Mouse (Mus musculus): ENCODE measurements around the gene Hba-a1. TPM values are rescaled to one million over a fixed set of nuclear protein-coding genes. Genes with fewer than 3 reads are reported as not detected.

Hba-a1 gene
- polyA plus RNA-seq (2015; fragmentation: Illumina TruSeq; extraction: RNeasy Lipid Tissue Mini Kit (QIAGEN cat#74804); ENCODE audit: insufficient read depth, low replicate concordance): 27,699 TPM

GRCm38 (mm10) chr11:32283091-32283777 lies at the start of gene Hba-a1:
Gene Hba-a1, plus strand, starts transcription at chr11:32283511.

DNA sequence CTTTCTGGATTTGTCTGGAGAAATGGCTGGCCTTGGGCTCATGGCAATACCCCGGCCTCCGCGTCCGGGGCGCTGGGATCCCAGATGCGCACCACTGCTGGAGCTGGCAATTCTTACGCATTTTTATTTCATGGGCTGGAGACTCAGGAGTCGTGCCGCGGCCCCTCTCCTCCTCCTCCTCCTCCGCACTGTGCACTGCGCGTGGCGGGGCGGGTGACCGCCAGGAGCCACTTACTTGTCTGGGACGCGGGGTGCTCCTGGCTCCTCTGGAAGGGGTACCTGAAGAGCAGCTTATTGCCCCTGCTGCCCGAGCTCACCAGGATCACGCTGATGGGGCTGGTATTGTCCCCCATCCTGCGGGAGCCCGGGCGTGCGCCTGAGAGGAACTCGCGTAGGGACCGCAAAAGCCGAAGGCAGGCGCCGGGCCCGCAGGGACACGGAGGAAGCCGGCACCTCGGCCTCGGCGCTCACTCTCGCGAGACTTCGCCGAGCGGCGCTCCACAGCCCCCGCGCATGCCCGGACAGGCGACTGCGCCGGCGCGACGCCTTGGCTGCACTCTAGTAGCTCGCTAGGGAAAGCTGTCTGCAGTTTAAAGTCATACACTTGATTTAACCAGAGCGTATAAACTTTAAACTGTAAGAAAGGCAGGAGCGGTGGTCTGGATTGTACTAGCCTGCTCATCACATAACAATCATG lies 16.0 kb upstream of the Hba-a1 start, which contains the start of gene Nprl3:
Nprl3 (minus strand) TSS at position 520 of the 697 bp plus-strand sequence.

DNA sequence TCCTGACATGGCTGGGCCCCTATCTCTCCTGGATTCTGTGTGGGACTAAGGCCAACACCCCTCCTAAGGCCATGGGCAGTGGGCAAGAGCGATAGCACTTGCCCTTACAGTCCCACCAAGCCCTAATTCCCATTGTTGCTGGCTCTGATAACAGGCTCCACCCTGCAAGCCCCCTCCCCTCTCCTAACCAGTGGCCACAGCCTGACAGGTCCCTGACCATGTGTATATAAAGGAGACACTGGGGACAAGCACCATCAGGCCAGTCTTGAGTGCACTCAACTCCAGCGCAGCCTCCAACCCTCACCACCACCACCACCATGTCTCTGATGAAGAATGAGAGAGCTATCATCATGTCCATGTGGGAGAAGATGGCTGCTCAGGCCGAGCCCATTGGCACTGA lies 7.0 kb upstream of the Hba-a1 start, which contains the start of gene Hba-x:
Hba-x (plus strand) TSS at position 54 of the 400 bp plus-strand sequence.

GRCm38 (mm10) chr11:32286695-32287492 lies 3.6 kb downstream of the Hba-a1 start, which contains the start of gene Hbq1b:
Gene Hbq1b, plus strand, starts transcription at chr11:32286965.

GRCm38 (mm10) chr11:32296203-32296602 lies 12.9 kb downstream of the Hba-a1 start, which contains the start of gene Hba-a2:
Gene Hba-a2, plus strand, starts transcription at chr11:32296489.

DNA sequence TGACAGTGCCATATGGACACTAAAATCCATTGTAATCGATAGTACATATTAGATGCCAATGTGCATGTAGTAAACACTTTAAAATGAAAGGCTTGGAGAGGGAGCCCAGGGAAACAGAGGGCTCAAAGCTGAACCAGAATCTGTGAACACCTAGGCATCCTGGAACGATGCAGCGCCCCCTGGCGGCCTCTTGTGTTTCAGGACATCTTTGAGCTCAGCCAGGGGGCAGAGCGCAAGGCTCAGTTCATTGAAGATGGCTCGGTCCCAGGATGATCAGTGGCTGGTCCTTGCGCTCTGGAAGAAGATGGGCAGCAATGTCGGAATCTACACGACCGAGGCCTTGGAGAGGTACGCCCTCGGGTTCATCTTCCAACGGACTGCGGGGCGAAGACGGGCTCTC lies 16.6 kb downstream of the Hba-a1 start, which contains the start of gene Hbq1a:
Hbq1a (plus strand) TSS at position 205 of the 400 bp plus-strand sequence.

Other genes starting within 250 kb of the Hba-a1 start
- 46.0 TPM for gene Il9r, start 83.2 kb upstream of the Hba-a1 start, polyA plus RNA-seq (2015; fragmentation: Illumina TruSeq; extraction: RNeasy Lipid Tissue Mini Kit (QIAGEN cat#74804); ENCODE audit: insufficient read depth, low replicate concordance)
- 19.0 TPM for gene Snrnp25, start 78.1 kb upstream of the Hba-a1 start, polyA plus RNA-seq (2015; fragmentation: Illumina TruSeq; extraction: RNeasy Lipid Tissue Mini Kit (QIAGEN cat#74804); ENCODE audit: insufficient read depth, low replicate concordance)
- 2.0 TPM for gene Rhbdf1, start 61.2 kb upstream of the Hba-a1 start, polyA plus RNA-seq (2015; fragmentation: Illumina TruSeq; extraction: RNeasy Lipid Tissue Mini Kit (QIAGEN cat#74804); ENCODE audit: insufficient read depth, low replicate concordance)
- 21.2 TPM for gene Mpg, start 57.0 kb upstream of the Hba-a1 start, polyA plus RNA-seq (2015; fragmentation: Illumina TruSeq; extraction: RNeasy Lipid Tissue Mini Kit (QIAGEN cat#74804); ENCODE audit: insufficient read depth, low replicate concordance)
- 33.4 TPM for gene Nprl3, start 15.8 kb upstream of the Hba-a1 start, polyA plus RNA-seq (2015; fragmentation: Illumina TruSeq; extraction: RNeasy Lipid Tissue Mini Kit (QIAGEN cat#74804); ENCODE audit: insufficient read depth, low replicate concordance)
- gene Hba-x, start 7.1 kb upstream of the Hba-a1 start, polyA plus RNA-seq (2015; fragmentation: Illumina TruSeq; extraction: RNeasy Lipid Tissue Mini Kit (QIAGEN cat#74804); ENCODE audit: insufficient read depth, low replicate concordance): not detected
- gene Hbq1b, start 3.5 kb downstream of the Hba-a1 start, polyA plus RNA-seq (2015; fragmentation: Illumina TruSeq; extraction: RNeasy Lipid Tissue Mini Kit (QIAGEN cat#74804); ENCODE audit: insufficient read depth, low replicate concordance): 6.8 TPM
- 4,687 TPM for gene Hba-a2, start 13.0 kb downstream of the Hba-a1 start, polyA plus RNA-seq (2015; fragmentation: Illumina TruSeq; extraction: RNeasy Lipid Tissue Mini Kit (QIAGEN cat#74804); ENCODE audit: insufficient read depth, low replicate concordance)
- gene Hbq1a, start 16.6 kb downstream of the Hba-a1 start, polyA plus RNA-seq (2015; fragmentation: Illumina TruSeq; extraction: RNeasy Lipid Tissue Mini Kit (QIAGEN cat#74804); ENCODE audit: insufficient read depth, low replicate concordance): 1.8 TPM
- gene Sh3pxd2b, start 64.3 kb downstream of the Hba-a1 start, polyA plus RNA-seq (2015; fragmentation: Illumina TruSeq; extraction: RNeasy Lipid Tissue Mini Kit (QIAGEN cat#74804); ENCODE audit: insufficient read depth, low replicate concordance): 5.4 TPM
- 5.8 TPM for gene Ubtd2, start 171.9 kb downstream of the Hba-a1 start, polyA plus RNA-seq (2015; fragmentation: Illumina TruSeq; extraction: RNeasy Lipid Tissue Mini Kit (QIAGEN cat#74804); ENCODE audit: insufficient read depth, low replicate concordance)
- gene Efcab9, start 248.6 kb downstream of the Hba-a1 start, polyA plus RNA-seq (2015; fragmentation: Illumina TruSeq; extraction: RNeasy Lipid Tissue Mini Kit (QIAGEN cat#74804); ENCODE audit: insufficient read depth, low replicate concordance): 2.9 TPM
- gene Stk10, start 249.8 kb downstream of the Hba-a1 start, polyA plus RNA-seq (2015; fragmentation: Illumina TruSeq; extraction: RNeasy Lipid Tissue Mini Kit (QIAGEN cat#74804); ENCODE audit: insufficient read depth, low replicate concordance): 43.9 TPM

All from spleen, adult 10 weeks (tissue).